Mouse (Mus musculus) midbrain, embryonic 12.5 days (tissue): Measurements from ENCODE around the gene Zfp39. TPM values are rescaled to one million over a fixed set of nuclear protein-coding genes. Genes with fewer than 3 reads are reported as not detected.
"Not testable (repeated sequence)": the region's sequence is repeated elsewhere in the genome, so short reads cannot be mapped to it uniquely, and the experiment has no call there.

ENCODE experiments used
- ATAC-seq: fragments of 200-750 bp; cut with Nextera tagmentation; 2 replicates; pipeline ENCODE4 v1.8.0; 2017; ENCODE audit warnings: low read depth, moderate TSS enrichment, moderate library complexity; ENCODE audit not compliant: low FRiP score
- H3K27ac ChIP-seq: fragments of 300-500 bp; sonication (generic); replicated peaks from 2 replicates; pipeline ENCODE4 v1.5.1; 2016; ENCODE audit warnings: mild to moderate bottlenecking
- H3K27me3 ChIP-seq: fragments of 300-500 bp; sonication (generic); 2 replicates; pipeline ENCODE4 v1.6.1; 2016; ENCODE audit warnings: mild to moderate bottlenecking
- H3K36me3 ChIP-seq: fragments of 300-500 bp; sonication (generic); 2 replicates; pipeline ENCODE4 v1.6.1; 2016
- H3K4me1 ChIP-seq: fragments of 300-500 bp; sonication (generic); 2 replicates; pipeline ENCODE4 v1.6.1; 2016
- H3K4me2 ChIP-seq: fragments of 300-500 bp; sonication (generic); replicated peaks from 2 replicates; pipeline ENCODE4 v1.6.1; 2016; ENCODE audit warnings: mild to moderate bottlenecking, moderate library complexity
- H3K4me3 ChIP-seq: fragments of 300-500 bp; sonication (generic); 2 replicates; pipeline ENCODE4 v1.5.1; 2016; ENCODE audit warnings: mild to moderate bottlenecking
- H3K9ac ChIP-seq: fragments of 300-500 bp; sonication (generic); replicated peaks from 2 replicates; pipeline ENCODE4 v1.6.1; 2016; ENCODE audit warnings: mild to moderate bottlenecking, moderate library complexity
- H3K9me3 ChIP-seq: fragments of 300-500 bp; sonication (generic); 2 replicates; pipeline ENCODE4 v1.6.1; 2016; ENCODE audit warnings: mild to moderate bottlenecking
- WGBS: fragments of 180-500 bp; shearing (Covaris S2); methylation state at CpG from one replicate; pipeline ENCODE4 v1.1.7; 2016; 5-methylcytosine and 5-hydroxymethylcytosine counted together
- polyA plus RNA-seq: library from polyadenylated mRNA; unstranded; fragments of >200 nt; fragmentation: Nextera tagmentation; extraction: Ambion mirVana; gene quantifications from 2 replicates; pipeline ENCODE4 v1.2.1, GENCODE M21; 2016

Gene Zfp39
- polyA plus RNA-seq, 1 experiment from 2014 or later, result 5.3 TPM

DNA sequence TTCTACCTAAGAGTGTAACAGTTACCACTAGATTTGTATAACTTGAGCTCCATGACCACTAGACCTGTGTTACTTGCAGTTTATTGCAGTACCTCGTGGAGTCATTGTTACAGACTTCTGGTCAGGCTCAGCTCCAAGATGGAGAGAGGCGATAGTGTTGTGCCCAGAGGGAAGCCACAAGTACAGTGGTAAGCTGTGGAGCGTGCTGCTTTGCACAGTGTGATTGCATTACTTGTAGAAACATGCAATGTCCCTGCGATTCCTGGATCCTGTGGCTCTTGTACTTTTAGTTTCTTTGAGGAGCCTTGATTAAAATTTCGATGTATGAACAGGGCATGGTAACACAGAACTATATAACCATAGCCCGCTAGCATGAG lies 36.1 kb downstream of the Zfp39 start:
- no peak overlapping the region; the same call in 1 of the 2 replicates for H3K27ac ChIP-seq
- WGBS, result 86% methylated on average over 6 of the region's 6 CpGs

DNA sequence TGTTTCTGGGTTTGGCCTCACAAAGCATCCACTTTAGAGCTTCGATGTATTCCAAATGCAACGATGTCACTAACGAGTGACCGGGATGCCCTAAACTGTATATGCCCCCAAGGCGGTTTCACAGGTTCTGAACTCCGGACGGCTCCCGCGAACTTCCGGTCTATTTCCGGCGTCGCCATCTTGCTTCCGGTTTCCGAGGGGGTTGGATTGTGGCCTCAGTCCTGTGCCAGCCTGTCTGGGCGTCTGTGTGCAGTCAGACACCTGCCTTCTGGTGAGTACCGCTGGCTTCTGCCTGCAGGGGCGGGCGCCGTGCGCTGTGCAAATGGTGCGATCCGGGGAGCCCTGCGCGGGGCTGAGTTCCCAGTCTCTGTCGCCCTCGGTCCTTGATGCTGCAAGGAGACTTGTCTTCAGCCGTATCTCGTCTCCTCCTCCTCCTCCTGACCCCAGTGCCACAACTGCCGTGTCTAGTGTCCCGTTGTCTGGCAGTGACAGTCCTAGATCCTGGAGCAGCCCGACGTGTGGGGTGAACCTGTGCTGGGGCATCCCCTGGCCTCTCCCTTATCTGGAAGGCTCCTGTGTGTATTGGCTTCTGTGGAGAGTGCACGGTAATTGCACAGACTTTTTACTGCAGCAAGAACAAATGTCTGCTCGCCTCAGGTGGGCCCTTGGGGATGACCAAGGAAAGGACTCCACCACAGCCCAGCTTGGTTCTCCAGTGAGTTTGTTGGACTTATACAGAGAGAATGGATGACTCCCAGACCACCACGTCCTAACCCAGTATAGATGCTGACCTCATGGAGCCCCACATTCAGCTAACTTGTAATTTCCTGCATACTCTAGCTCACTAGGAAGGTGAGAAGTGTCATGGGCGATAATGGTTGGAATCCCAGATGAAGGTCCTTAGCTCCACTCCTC lies 36.7 kb downstream of the Zfp39 start, which contains the start of gene 2810021J22Rik:
Gene 2810021J22Rik (plus strand): TSS at position 178 of the 915 bp plus-strand sequence.
- H3K9ac ChIP-seq, result peak within 1 kb of the TSS; percentile 87
- peak within 1 kb of the TSS; percentile 83 for H3K27ac ChIP-seq
- H3K4me1 ChIP-seq, result peaks cover 13% of the 10 kb centered on the region
- 7% methylated on average over 37 of the region's 37 CpGs for WGBS
- H3K36me3 ChIP-seq, result peaks cover 15% of the 10 kb centered on the region; the same call in 1 of the 2 replicates
- no peaks in the 10 kb centered on the region for H3K9me3 ChIP-seq
- ATAC-seq, result peak; percentile 88
- no peaks in the 10 kb centered on the region for H3K27me3 ChIP-seq
- H3K4me3 ChIP-seq, result peak within 1 kb of the TSS; percentile 81
- peak within 1 kb of the TSS; percentile 66 for H3K4me2 ChIP-seq

More for the DNA sequence above, 36.1 kb downstream of the Zfp39 start:
- H3K9me3 ChIP-seq, result no peaks in the 10 kb centered on the region
- peaks cover 15% of the 10 kb centered on the region; the same call in 1 of the 2 replicates for H3K36me3 ChIP-seq
- peak overlapping the region; percentile 81 for H3K4me3 ChIP-seq
- H3K9ac ChIP-seq, result peak overlapping the region; percentile 87; the same call in 1 of the 2 replicates
- peaks cover 13% of the 10 kb centered on the region for H3K4me1 ChIP-seq
- no peak for ATAC-seq
- H3K4me2 ChIP-seq, result peak overlapping the region; percentile 66
- no peaks in the 10 kb centered on the region for H3K27me3 ChIP-seq

DNA sequence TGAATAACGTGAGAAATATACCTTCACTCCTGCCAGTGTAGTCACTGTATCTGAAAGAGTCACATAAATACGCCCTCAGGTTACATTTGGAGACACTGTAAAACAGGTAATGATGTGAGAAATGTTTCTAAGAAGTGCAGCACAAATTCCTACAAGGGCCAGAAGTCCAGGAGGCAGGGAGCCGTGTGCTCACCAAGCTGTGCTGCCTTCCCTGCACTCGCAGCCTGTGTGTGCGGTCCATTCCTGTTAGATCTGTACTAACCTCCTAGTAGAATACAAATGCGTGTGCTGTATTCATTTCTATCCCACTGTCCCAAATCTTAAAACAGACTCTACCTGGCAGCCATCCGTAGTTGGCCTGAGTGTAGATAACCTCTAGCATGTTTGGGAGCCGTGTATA lies 43.3 kb downstream of the Zfp39 start:
- Histone ChIP-seq H3K36me3 (peaks cover 55% of the 10 kb centered on the region), H3K4me1 (no peaks in the 10 kb centered on the region), H3K9ac (no peak overlapping the region), H3K9me3 (peaks cover 23% of the 10 kb centered on the region), H3K27me3 (no peaks in the 10 kb centered on the region), H3K4me2 (no peak overlapping the region), H3K4me3 (no peak overlapping the region), H3K27ac (no peak overlapping the region)
- WGBS, result 96% methylated on average over 8 of the region's 8 CpGs
- no peak for ATAC-seq

- Histone ChIP-seq H3K4me1 (peaks cover 8% of the 10 kb centered on the region), H3K27me3 (no peaks in the 10 kb centered on the region), H3K4me2 (no peak overlapping the region), H3K36me3 (peaks cover 37% of the 10 kb centered on the region), H3K4me3 (no peak overlapping the region), H3K9me3 (no peaks in the 10 kb centered on the region), H3K9ac (no peak overlapping the region), H3K27ac (no peak overlapping the region)
- 72% methylated on average over 2 of the region's 2 CpGs for WGBS
- no peak for ATAC-seq
Observed at GRCm38 (mm10) chr11:58849731-58850130, 54.3 kb downstream of the Zfp39 start.

GRCm38 (mm10) chr11:58847636-58848035 lies 56.4 kb downstream of the Zfp39 start:
- ATAC-seq, result 0 out of 2 replicates have a peak, but pooled peaks have one; percentile 24
- peak overlapping the region; percentile 79 for H3K9ac ChIP-seq
- H3K4me3 ChIP-seq, result peak overlapping the region; percentile 84
- H3K4me2 ChIP-seq, result peak overlapping the region; percentile 92
- no peaks in the 10 kb centered on the region for H3K9me3 ChIP-seq
- 50% methylated on average over 9 of the region's 9 CpGs for WGBS
- no peak overlapping the region for H3K27ac ChIP-seq
- peaks cover 8% of the 10 kb centered on the region for H3K4me1 ChIP-seq
- H3K36me3 ChIP-seq, result peaks cover 28% of the 10 kb centered on the region
- H3K27me3 ChIP-seq, result no peaks in the 10 kb centered on the region

DNA sequence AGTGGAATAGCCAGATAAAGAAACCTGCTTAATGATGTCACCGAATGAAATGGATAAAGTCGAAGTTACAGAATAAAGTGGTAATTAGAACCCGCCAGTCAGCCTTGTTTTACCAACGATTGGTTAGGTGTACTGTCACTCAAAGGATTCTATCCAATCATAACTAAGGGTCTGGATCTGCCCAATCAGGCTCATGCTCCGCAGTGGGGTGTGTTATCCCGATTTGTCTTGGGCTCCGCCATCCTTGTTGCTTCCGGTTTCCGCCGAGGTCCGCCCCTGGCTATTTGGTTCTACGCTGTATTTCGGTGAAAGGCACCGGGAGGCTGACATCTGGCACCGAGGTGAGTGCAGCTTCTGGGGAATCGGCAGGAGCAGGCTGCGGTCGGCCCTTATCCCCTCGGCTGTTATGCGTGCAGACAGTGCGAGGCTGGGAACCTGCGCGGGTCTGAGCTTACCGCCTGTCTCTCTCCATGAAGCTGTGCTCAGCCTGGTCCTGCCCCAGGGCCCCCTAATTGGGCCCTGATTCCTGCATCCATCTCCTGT lies 57.0 kb downstream of the Zfp39 start, which contains the start of gene Gm12258:
Gene Gm12258 (plus strand): TSS at position 240 of the 543 bp plus-strand sequence.
- peak; percentile 100 for ATAC-seq
- peaks cover 8% of the 10 kb centered on the region for H3K4me1 ChIP-seq
- H3K27me3 ChIP-seq, result no peaks in the 10 kb centered on the region
- under 1% methylated on average over 24 of the region's 24 CpGs for whole genome bisulfite sequencing
- H3K4me3 ChIP-seq, result peak within 1 kb of the TSS; percentile 84
- no peaks in the 10 kb centered on the region for H3K9me3 ChIP-seq
- peaks cover 28% of the 10 kb centered on the region for H3K36me3 ChIP-seq
- peak within 1 kb of the TSS; percentile 92 for H3K4me2 ChIP-seq
- peak within 1 kb of the TSS; percentile 67 for H3K27ac ChIP-seq
- peak within 1 kb of the TSS; percentile 79 for H3K9ac ChIP-seq

GRCm38 (mm10) chr11:58838951-58839350 lies 65.1 kb downstream of the Zfp39 start, which contains the start of gene Olfr311:
Olfr311 (plus strand) TSS chr11:58839251.
- not testable (repeated sequence) for ATAC-seq, H3K4me2 ChIP-seq, H3K9ac ChIP-seq, H3K4me1 ChIP-seq, H3K4me3 ChIP-seq, H3K27me3 ChIP-seq, H3K9me3 ChIP-seq, H3K27ac ChIP-seq, H3K36me3 ChIP-seq

Other genes with a start within 250 kb of the Zfp39 start
- not detected in 2 replicates for gene Olfr322, start 245.4 kb downstream of the Zfp39 start, polyA plus RNA-seq
- gene Olfr320, start 223.1 kb downstream of the Zfp39 start, polyA plus RNA-seq, result not detected in 2 replicates
- not detected in 2 replicates for gene Olfr319, start 205.1 kb downstream of the Zfp39 start, polyA plus RNA-seq
- gene Olfr318, start 180.2 kb downstream of the Zfp39 start, polyA plus RNA-seq, result not detected in 2 replicates
- gene Olfr317, start 165.0 kb downstream of the Zfp39 start, polyA plus RNA-seq, result not detected in 2 replicates
- gene Olfr316, start 151.5 kb downstream of the Zfp39 start, polyA plus RNA-seq, result not detected in 2 replicates
- not detected in 2 replicates for gene Olfr315, start 131.0 kb downstream of the Zfp39 start, polyA plus RNA-seq
- gene Olfr314, start 121.3 kb downstream of the Zfp39 start, polyA plus RNA-seq, result not detected in 2 replicates
- 2.0 and 2.1 TPM in 2 replicates for gene Fam183b, start 102.3 kb downstream of the Zfp39 start, polyA plus RNA-seq
- not detected in 2 replicates for gene Olfr313, start 89.2 kb downstream of the Zfp39 start, polyA plus RNA-seq
- not detected in 2 replicates for gene Olfr312, start 75.0 kb downstream of the Zfp39 start, polyA plus RNA-seq
- gene Olfr311, start 65.0 kb downstream of the Zfp39 start, polyA plus RNA-seq, result not detected in 2 replicates
- gene Gm12258, start 57.1 kb downstream of the Zfp39 start, polyA plus RNA-seq, result 17.7 and 19.9 TPM in 2 replicates
- 10.2 and 13.7 TPM in 2 replicates for gene 2810021J22Rik, start 37.0 kb downstream of the Zfp39 start, polyA plus RNA-seq
- not detected in 2 replicates for gene Btnl10, start 13.7 kb upstream of the Zfp39 start, polyA plus RNA-seq
- 437 and 465 TPM in 2 replicates for gene Rnf187, start 34.7 kb upstream of the Zfp39 start, polyA plus RNA-seq
- gene Hist3h2ba, start 44.7 kb upstream of the Zfp39 start, polyA plus RNA-seq, result 177 and 223 TPM in 2 replicates
- gene Hist3h2a, start 50.5 kb upstream of the Zfp39 start, polyA plus RNA-seq, result 87.2 and 87.5 TPM in 2 replicates
- 0.64 and 0.86 TPM in 2 replicates for gene Trim17, start 50.5 kb upstream of the Zfp39 start, polyA plus RNA-seq
- 19.9 and 20.5 TPM in 2 replicates for gene Trim11, start 73.9 kb upstream of the Zfp39 start, polyA plus RNA-seq
- gene Obscn, start 232.2 kb upstream of the Zfp39 start, polyA plus RNA-seq, result 0.08 and 0.14 TPM in 2 replicates